Mouse (Mus musculus) yolk sac, embryonic 10.5 days (tissue): ENCODE data around the gene Rnasel.

Experiments
- DNase-seq: peaks from one replicate; pipeline ENCODE4 v3.0.0-alpha.2; 2017; ENCODE audit warnings: low spot score

The Rnasel gene

GRCm38 (mm10) chr1:153749211-153749801, at the start of gene Rnasel:
Gene Rnasel (plus strand): TSS chr1:153749426.
- DNase-seq: peak; percentile 76

GRCm38 (mm10) chr1:153700448-153701063, 48.7 kb upstream of the Rnasel start:
- no peak for DNase-seq

- DNase-seq: no peak
These were observed 47.8 kb upstream of the Rnasel start for GRCm38 (mm10) chr1:153701461-153701860.

- no peak for DNase-seq
These were observed 46.9 kb upstream of the Rnasel start for GRCm38 (mm10) chr1:153702166-153702852.

- no peak for DNase-seq
These were observed 46.3 kb upstream of the Rnasel start for GRCm38 (mm10) chr1:153702853-153703410.

- DNase-seq: no peak
These were observed 45.7 kb upstream of the Rnasel start for GRCm38 (mm10) chr1:153703445-153703991.

GRCm38 (mm10) chr1:153704174-153704573, 45.1 kb upstream of the Rnasel start:
- DNase-seq: no peak

GRCm38 (mm10) chr1:153704996-153705395, 44.2 kb upstream of the Rnasel start:
- DNase-seq: no peak

GRCm38 (mm10) chr1:153708626-153709025, 40.6 kb upstream of the Rnasel start:
- no peak for DNase-seq

GRCm38 (mm10) chr1:153709451-153709850, 39.8 kb upstream of the Rnasel start:
- DNase-seq: no peak

GRCm38 (mm10) chr1:153711544-153712262, 37.5 kb upstream of the Rnasel start:
- DNase-seq: no peak

- DNase-seq: no peak
These were observed 36.6 kb upstream of the Rnasel start for GRCm38 (mm10) chr1:153712633-153713032.

GRCm38 (mm10) chr1:153717990-153718389, 31.2 kb upstream of the Rnasel start:
- no peak for DNase-seq

GRCm38 (mm10) chr1:153720935-153721334, 28.3 kb upstream of the Rnasel start:
- DNase-seq: no peak

GRCm38 (mm10) chr1:153721565-153722310, 27.5 kb upstream of the Rnasel start:
- no peak for DNase-seq

GRCm38 (mm10) chr1:153723426-153723825, 25.8 kb upstream of the Rnasel start:
- DNase-seq: no peak

GRCm38 (mm10) chr1:153726636-153727035, 22.6 kb upstream of the Rnasel start:
- DNase-seq: no peak

- DNase-seq: no peak
These were observed 19.4 kb upstream of the Rnasel start for GRCm38 (mm10) chr1:153729806-153730205.

GRCm38 (mm10) chr1:153730671-153731070, 18.6 kb upstream of the Rnasel start:
- DNase-seq: no peak

- DNase-seq: no peak
These were observed 16.0 kb upstream of the Rnasel start for GRCm38 (mm10) chr1:153733181-153733580.

- DNase-seq: no peak
These were observed 14.4 kb upstream of the Rnasel start for GRCm38 (mm10) chr1:153734866-153735265.
